Mouse (Mus musculus) ovary, postnatal 14 days (tissue): ENCODE results near the gene Rasgef1b.

Experiments used
- DNase-seq: peaks from one replicate; pipeline ENCODE4 v3.0.0; 2022; ENCODE audit warnings: low spot score

The Rasgef1b gene

DNA sequence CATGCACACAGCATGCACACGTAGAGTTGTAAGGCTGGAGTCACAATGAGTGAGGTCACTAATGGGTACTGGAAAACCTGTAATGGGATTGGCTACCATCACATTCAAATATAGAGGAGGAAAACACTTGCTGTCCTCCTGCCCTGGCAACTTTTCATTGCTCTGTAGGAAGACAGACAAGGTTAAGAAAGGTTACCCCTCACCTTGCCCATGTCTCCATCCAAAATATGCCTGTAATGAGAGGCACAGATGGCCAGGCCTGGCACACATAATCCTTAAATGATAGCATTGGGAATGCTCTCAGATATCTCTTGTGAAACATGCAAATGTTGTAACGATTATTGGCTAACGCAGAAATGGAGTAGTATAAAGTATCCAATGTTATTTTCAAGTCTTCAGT is 235.8 kb downstream of the Rasgef1b start:
- no peak for DNase-seq

DNA sequence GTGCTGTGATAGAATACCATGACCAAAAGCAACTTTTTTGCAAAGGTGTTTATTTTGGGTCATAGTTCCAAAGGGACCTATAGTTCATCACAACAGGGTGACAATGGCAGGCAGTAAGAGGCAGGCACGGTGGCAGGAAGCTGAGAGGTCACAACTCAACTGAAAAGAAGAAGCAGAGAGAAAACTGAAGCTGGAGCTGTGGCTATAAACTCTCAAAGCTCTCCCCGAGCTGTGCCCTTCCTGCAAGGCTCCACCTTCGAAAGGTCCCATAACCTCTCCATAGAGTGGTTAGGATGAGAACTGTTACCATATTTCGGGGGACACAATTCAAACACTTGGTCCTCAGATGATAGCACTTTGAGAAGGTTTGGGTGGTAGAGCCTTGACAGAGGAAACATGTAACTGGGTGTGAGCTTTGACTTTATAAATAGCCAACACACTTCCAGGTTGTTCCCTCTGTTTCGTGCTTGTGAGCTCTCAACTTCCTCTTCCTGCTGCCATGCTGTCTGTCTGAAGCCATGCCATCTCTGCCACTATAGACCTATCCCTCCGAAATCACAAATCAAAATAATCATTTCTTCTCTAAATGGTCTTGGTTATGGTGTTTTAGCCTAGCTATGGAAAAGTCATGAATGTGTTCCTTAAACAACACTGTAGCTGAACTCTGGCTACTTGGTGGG is 240.2 kb downstream of the Rasgef1b start:
- DNase-seq: no peak

GRCm38 (mm10) chr5:99487009-99487858 is 241.6 kb downstream of the Rasgef1b start:
- no peak for DNase-seq

DNA sequence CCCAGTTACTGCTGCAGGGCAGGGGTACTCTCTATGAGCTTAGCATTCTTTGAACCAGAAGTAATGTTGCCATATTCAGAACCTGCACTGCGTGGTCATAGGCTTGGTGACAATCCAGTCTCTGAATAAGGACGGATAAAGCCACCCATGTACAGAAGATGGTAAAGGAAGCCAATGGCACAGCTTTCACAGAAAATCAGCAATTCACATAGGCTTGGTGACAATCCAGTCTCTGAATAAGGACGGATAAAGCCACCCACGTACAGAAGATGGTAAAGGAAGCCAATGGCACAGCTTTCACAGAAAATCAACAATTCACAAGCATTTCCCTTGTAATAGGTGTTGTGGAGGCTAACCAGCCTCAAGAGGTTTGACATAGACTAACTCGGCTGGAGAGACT is 245.7 kb downstream of the Rasgef1b start:
- DNase-seq: no peak

GRCm38 (mm10) chr5:99482524-99482923 is 246.3 kb downstream of the Rasgef1b start:
- no peak for DNase-seq

DNA sequence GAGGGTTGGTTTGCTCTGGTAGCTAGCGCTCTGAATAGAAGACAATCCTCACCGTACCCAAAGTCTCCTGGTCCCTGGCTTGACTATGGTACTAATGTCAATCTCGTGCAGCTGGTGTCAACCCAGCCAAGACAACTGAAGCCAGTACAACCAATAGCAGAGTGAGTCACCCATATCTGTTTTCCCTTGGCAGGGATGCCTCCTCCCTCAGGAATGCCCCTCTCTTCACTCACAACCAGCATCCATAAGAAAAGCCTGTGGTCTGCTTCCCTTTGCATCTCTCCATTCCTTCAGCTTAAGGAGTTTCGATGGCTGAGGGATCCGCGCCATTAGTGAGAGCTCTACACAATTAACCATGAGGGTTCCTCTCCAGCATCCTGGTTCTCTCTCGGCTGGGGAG is 246.8 kb downstream of the Rasgef1b start:
- DNase-seq: no peak

GRCm38 (mm10) chr5:99480078-99481031 is 248.5 kb downstream of the Rasgef1b start:
- DNase-seq: no peak

DNA sequence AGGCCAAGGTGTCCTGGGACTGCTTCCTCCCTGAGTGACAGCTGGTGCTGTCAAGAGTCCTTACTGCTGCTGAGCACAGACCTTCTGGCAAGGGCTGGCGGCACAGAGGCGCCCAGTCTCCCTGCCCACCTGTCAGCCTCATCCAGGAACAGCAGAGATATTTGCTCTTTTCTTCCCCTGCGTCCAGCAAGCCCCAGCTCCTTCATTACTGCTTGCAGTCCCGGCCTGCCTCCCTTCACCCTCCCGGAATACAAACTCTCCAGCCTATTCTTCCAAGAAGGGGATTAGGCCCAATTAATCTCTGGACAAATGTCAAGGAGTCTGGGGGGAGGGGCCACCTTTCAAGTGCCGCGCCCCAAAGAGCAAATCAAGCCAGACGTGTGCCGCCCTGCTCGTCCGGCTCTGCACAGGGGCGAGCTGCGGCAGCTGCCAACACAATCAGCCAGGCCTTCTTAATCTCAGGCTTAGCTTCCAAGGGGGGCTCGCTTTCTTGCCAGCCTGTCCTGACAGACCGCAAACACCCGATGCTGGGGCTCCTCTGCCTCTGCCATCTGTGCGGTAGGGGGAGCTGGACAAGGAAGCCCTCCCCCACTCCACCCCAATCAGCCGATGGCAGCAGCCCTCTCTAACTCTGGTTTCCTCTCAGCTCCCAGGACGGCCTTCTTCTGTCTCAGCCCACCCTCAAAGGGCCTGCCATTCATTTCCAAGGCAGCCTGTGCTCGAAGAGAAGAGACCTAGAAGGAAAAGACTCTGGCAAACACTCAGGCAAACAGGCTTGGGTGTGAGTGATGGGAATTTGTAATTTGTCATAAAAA is 249.4 kb downstream of the Rasgef1b start:
- peak; percentile 18 for DNase-seq

- DNase-seq: no peak
Measured at GRCm38 (mm10) chr5:99478716-99479115, 250.1 kb downstream of the Rasgef1b start.

GRCm38 (mm10) chr5:99477420-99477815 is 251.4 kb downstream of the Rasgef1b start:
- no peak for DNase-seq

DNA sequence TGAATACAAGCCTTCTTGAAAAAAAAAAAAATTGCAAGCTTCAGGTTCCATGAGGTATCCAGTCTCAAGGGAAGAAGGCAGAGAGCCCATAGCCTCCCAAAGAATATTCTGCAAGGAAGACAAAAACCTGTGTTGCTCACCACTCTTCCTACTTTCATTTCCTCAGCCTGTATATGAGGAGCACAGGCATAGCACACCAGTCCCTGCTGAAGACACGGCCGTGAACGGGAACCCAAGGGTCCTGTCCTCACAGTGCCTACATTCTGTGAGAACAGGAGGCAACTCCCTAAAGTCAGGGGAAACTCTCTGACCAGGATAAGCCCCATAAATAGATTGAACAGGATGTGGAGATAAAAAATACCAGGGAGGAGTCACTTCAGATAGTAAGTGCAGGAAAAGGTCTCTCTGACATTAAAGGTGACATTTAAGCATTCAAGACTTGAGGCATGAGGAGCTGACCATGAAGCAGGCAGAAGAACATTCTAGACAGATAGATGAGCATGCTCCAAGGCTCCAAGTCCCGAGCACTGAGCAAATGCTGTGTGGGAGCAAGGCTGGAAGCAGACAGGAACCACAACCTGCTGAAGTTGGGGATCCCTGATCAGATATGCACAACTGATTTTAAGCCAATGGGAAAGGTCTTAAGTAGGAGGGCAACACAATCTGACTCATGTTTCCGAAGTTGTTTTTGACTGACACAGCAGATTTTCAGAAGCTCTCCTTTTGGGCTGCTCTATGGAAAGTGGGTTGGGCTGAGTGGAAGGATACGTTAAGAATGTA is 252.0 kb downstream of the Rasgef1b start:
- DNase-seq: no peak

DNA sequence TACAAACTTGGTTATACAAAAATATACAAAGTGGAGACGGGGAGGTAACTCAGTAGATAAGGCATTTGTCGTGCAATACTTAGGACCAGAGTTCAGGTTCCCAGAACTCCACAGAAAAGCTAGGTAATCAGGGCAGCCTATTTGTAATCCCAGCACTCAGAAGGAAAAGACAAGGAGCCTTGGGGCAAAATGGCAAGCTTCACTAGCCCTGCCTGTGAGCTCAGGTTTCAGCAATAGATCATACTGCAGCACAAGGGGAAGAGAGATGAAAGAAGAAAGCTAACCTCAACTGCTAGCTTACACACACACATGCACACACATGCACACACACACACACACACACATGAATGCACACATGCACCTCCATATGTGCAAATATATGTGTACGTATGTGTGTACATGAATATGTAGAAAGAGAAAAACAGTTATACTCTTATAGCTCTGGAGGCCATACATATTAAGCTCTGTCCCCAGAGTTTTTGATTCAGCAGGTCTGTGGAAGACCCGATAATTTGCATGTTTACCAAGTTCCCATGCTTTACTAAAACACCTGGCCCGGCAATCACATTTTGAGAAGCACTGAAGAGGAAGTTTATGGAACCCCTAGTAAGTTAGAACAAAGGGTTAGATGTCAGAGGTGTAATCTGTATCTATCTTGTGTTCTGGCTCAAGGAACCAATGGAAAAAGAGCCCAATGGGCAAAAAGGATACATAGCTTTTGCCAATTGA is 256.1 kb downstream of the Rasgef1b start:
- DNase-seq: no peak

DNA sequence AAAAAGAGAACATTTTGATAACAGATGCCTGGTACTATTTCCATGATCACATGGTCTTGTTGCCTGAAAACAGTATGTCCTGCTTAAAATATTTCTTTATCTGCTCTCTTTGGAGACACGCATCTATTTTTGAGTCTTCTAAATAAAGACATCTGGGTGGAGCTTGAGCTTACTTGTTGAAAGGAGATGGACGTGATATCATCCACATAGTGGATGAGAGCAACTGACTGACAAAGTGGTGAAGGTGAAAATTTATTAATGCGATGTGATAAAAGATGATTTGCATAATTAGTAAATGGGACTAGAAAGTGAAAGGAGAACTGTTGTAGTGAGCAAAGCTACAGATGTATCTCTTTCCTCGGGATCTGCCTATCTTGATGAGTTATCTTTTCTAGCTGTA is 257.1 kb downstream of the Rasgef1b start:
- no peak for DNase-seq

GRCm38 (mm10) chr5:99470613-99471012 is 258.3 kb downstream of the Rasgef1b start:
- no peak for DNase-seq

DNA sequence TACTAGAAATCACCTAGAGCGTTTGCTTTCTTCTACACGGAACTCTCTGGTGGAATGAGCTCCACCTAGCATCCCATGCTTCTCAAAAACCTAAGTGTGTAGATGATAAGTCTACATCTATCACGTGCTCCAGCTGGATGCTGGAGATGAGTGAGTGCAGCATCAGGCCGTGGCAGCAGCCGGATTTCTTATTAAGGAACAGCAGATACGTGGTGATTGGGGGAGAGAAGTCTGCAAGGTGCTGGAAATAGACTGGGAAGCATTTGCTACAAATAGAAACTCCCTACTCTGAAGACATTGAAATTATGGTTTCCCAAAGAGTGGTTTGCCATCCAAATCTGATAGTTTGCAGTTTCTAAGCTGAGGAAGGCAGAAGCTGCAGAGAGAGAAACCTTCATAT is 269.9 kb downstream of the Rasgef1b start:
- DNase-seq: no peak

- DNase-seq: no peak
Measured at GRCm38 (mm10) chr5:99457291-99457690, 271.6 kb downstream of the Rasgef1b start.

GRCm38 (mm10) chr5:99451939-99452338 is 276.9 kb downstream of the Rasgef1b start:
- no peak for DNase-seq

GRCm38 (mm10) chr5:99451416-99451815 is 277.4 kb downstream of the Rasgef1b start:
- no peak for DNase-seq

- DNase-seq: no peak
Measured at GRCm38 (mm10) chr5:99450994-99451393, 277.9 kb downstream of the Rasgef1b start.

DNA sequence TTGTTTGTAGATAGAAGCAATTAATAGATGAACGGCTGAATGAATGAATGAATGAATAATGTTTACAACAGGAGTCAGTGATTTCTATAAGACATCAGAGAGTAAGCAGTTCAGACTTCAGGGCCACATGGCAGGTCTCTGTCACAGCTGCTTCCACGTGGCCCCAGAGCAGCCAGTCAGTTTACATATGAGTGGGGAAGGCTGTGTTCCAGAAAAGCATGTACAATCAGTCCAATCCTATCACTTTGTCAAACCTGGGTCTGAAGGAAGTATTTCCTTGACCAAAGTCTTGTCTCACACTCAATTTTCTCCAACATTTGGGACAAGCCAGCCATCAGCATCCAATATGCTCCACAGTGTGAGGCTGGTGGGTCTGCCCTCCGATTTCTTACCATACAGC is 278.4 kb downstream of the Rasgef1b start:
- no peak for DNase-seq
